Mouse (Mus musculus) CH12.LX (cell line): ENCODE measurements around the gene Birc6. TPM values are rescaled to one million over a fixed set of nuclear protein-coding genes. Genes with fewer than 3 reads are reported as not detected.

Source experiments
- DNase-seq: peaks from one replicate; pipeline ENCODE4 v3.0.0-alpha.2; 2013; ENCODE audit errors: extremely low read depth
- H3K27ac ChIP-seq: 2 replicates; pipeline ENCODE4 v1.5.1; 2012; ENCODE audit warnings: low read depth, mild to moderate bottlenecking, control low read depth, moderate library complexity; ENCODE audit not compliant: insufficient read depth
- H3K27me3 ChIP-seq: replicated peaks from 2 replicates; pipeline ENCODE3; 2012; ENCODE audit warnings: inconsistent platforms
- H3K36me3 ChIP-seq, 2 experiments: replicated peaks in 1 of 2; 2 replicates each; pipeline versions ENCODE3 to v1.6.1; 2012; ENCODE audit warnings: inconsistent platforms in 1 of 2, low read length in 1 of 2, mild to moderate bottlenecking in 1 of 2, mixed read lengths in 1 of 2, moderate library complexity in 1 of 2; ENCODE audit not compliant: control insufficient read depth in 1 of 2, insufficient read depth in 1 of 2
- H3K4me1 ChIP-seq, 2 experiments: 2 replicates each; pipeline ENCODE4 v1.6.1; 2012; ENCODE audit warnings: inconsistent platforms in 1 of 2, moderate library complexity in 1 of 2; ENCODE audit not compliant: insufficient read depth in 2 of 2, control insufficient read depth in 1 of 2
- H3K4me2 ChIP-seq: 2 replicates; pipeline ENCODE4 v1.6.1; 2012; ENCODE audit warnings: low read depth, mild to moderate bottlenecking, control low read depth; ENCODE audit not compliant: poor library complexity, insufficient read depth, severe bottlenecking
- H3K4me3 ChIP-seq, 3 experiments: fragments of 150-350 bp in 1 of 3; sonication (generic) in 1 of 3; replicated peaks in 1 of 3; 2 replicates each; pipeline versions ENCODE3 to v1.5.1; 2011 to 2012; ENCODE audit warnings: low read depth in 2 of 3, low read length in 2 of 3, mild to moderate bottlenecking in 2 of 3, moderate library complexity in 2 of 3, control low read depth in 1 of 3, improper control_type of control experiment in 1 of 3, inconsistent platforms in 1 of 3, mixed read lengths in 1 of 3; ENCODE audit not compliant: poor library complexity in 1 of 3
- H3K79me2 ChIP-seq: replicated peaks from 2 replicates; pipeline ENCODE4 v1.6.1; 2012; ENCODE audit warnings: mild to moderate bottlenecking, moderate library complexity; ENCODE audit not compliant: control insufficient read depth, poor library complexity, insufficient read depth, severe bottlenecking; ENCODE audit errors: extremely low read depth
- H3K9ac ChIP-seq: 2 replicates; pipeline ENCODE4 v1.6.1; 2012; ENCODE audit warnings: low read depth, mild to moderate bottlenecking, control low read depth, moderate library complexity; ENCODE audit not compliant: insufficient read depth
- H3K9me3 ChIP-seq: replicated peaks from 2 replicates; pipeline ENCODE3; 2012; ENCODE audit warnings: low read length, inconsistent platforms, mixed read lengths
- CTCF ChIP-seq, 2 experiments: IDR thresholded peaks in 1 of 2; conservative IDR thresholded peaks in 1 of 2; 2 replicates each; pipeline ENCODE4 v1.5.1; 2011 to 2012; ENCODE audit warnings: low read depth in 2 of 2, low read length in 2 of 2, improper control_type of control experiment in 1 of 2, inconsistent platforms in 1 of 2, mild to moderate bottlenecking in 1 of 2, moderate library complexity in 1 of 2
- E2F4 ChIP-seq: IDR thresholded peaks from 2 replicates; pipeline ENCODE4 v1.6.1; 2011; ENCODE audit warnings: low read depth, low read length, improper control_type of control experiment; ENCODE audit not compliant: insufficient replicate concordance
- ELF1 ChIP-seq: IDR thresholded peaks from 2 replicates; pipeline ENCODE4 v1.6.1; 2014; ENCODE audit warnings: low read depth, mild to moderate bottlenecking, inconsistent platforms, low read length, improper control_type of control experiment
- EP300 ChIP-seq: IDR thresholded peaks from 2 replicates; pipeline ENCODE4 v1.6.1; 2011; ENCODE audit warnings: low read length, improper control_type of control experiment
- HCFC1 ChIP-seq: IDR thresholded peaks from 2 replicates; pipeline ENCODE4 v1.6.1; 2012; ENCODE audit warnings: low read depth, mild to moderate bottlenecking, inconsistent platforms, low read length, improper control_type of control experiment
- JUND ChIP-seq: conservative IDR thresholded peaks from 2 replicates; pipeline ENCODE4 v1.6.1; 2011; ENCODE audit warnings: low read depth, low read length, improper control_type of control experiment
- MAFK ChIP-seq: IDR thresholded peaks from 2 replicates; pipeline ENCODE4 v1.6.1; 2011; ENCODE audit warnings: low read length, improper control_type of control experiment; ENCODE audit not compliant: insufficient replicate concordance
- MAX ChIP-seq: IDR thresholded peaks from 2 replicates; pipeline ENCODE4 v1.6.1; 2011; ENCODE audit warnings: low read length, improper control_type of control experiment
- MAZ ChIP-seq: IDR thresholded peaks from 2 replicates; pipeline ENCODE4 v1.6.1; 2012; ENCODE audit warnings: low read depth, mild to moderate bottlenecking, inconsistent platforms, low read length, improper control_type of control experiment, moderate library complexity
- MEF2A ChIP-seq: IDR thresholded peaks from 2 replicates; pipeline ENCODE4 v1.6.1; 2014; ENCODE audit warnings: low read depth, mild to moderate bottlenecking, inconsistent platforms, low read length, improper control_type of control experiment, borderline replicate concordance
- MYC ChIP-seq: IDR thresholded peaks from 2 replicates; pipeline ENCODE4 v1.6.1; 2011; ENCODE audit warnings: low read depth, mild to moderate bottlenecking, improper control_type of control experiment, low read length
- POLR2A ChIP-seq: IDR thresholded peaks from 2 replicates; pipeline ENCODE4 v1.6.1; 2011; ENCODE audit warnings: low read depth, mild to moderate bottlenecking, improper control_type of control experiment, low read length
- TCF12 ChIP-seq: IDR thresholded peaks from 2 replicates; pipeline ENCODE4 v1.6.1; 2014; ENCODE audit warnings: low read depth, mild to moderate bottlenecking, inconsistent platforms, low read length, improper control_type of control experiment
- ZKSCAN1 ChIP-seq: IDR thresholded peaks from 2 replicates; pipeline ENCODE4 v1.6.1; 2012; ENCODE audit warnings: low read depth, inconsistent platforms, low read length, improper control_type of control experiment, borderline replicate concordance
- dilution Hi-C: fragments of 300-500 bp; cut with MboI; formaldehyde crosslinking; loops from 2 replicates; pipeline ENCODE4 v1.14.3; 2020; ENCODE audit warnings: low sequenced_read_pairs; ENCODE audit not compliant: extremely low pct_unique_long_range_greater_than_20kb, extremely low pct_ligation_motif_present
- in situ Hi-C: fragments of 300-500 bp; cut with MboI; formaldehyde crosslinking; loops from 3 replicates; pipeline ENCODE4 v1.14.3; 2019; ENCODE audit warnings: low sequenced_read_pairs, low pct_ligation_motif_present, low pct_unique_long_range_greater_than_20kb, mixed read lengths
- polyA plus RNA-seq: library from polyadenylated mRNA; unstranded; fragments of >175 nt; gene quantifications from 2 replicates; pipeline ENCODE4 v1.2.1, GENCODE M21; 2012; ENCODE audit warnings: low read depth; ENCODE audit not compliant: insufficient read length
- total RNA-seq, 2 experiments: library from RNA; depleted of rRNA; stranded (reverse); fragments of 300-350 nt in 1 of 2; fragments of >200 nt in 1 of 2; gene quantifications; 2 replicates each; pipeline ENCODE4 v1.2.3; 2012 to 2014

Birc6 gene
- total and polyA plus RNA-seq, 3 experiments, result 55.5 to 78.7 (median 57.2) TPM

- no peaks in the 10 kb centered on the region for H3K4me1 ChIP-seq
- dilution Hi-C loops, result no loop called here
- H3K79me2 ChIP-seq, result no peaks in the 10 kb centered on the region
- no peak overlapping the region for H3K4me3 ChIP-seq
- H3K27me3 ChIP-seq, result no peaks in the 10 kb centered on the region
- no peak overlapping the region for H3K4me2 ChIP-seq
- no peak for DNase-seq
- in situ Hi-C loops, result no loop called here
- H3K36me3 ChIP-seq, result peaks cover 29 to 79% of the 10 kb centered on the region in 2 experiments
- H3K27ac ChIP-seq, result no peak overlapping the region
- H3K9me3 ChIP-seq, result no peaks in the 10 kb centered on the region
- H3K9ac ChIP-seq, result no peak overlapping the region
- no peak for TF ChIP-seq ELF1
- TF ChIP-seq MYC, result no peak
- TF ChIP-seq MEF2A, result no peak
- no peak for TF ChIP-seq HCFC1
- no peak for TF ChIP-seq POLR2A
- no peak for TF ChIP-seq EP300
Observed at GRCm38 (mm10) chr17:74564151-74564550, 36.1 kb downstream of the Birc6 start.

DNA sequence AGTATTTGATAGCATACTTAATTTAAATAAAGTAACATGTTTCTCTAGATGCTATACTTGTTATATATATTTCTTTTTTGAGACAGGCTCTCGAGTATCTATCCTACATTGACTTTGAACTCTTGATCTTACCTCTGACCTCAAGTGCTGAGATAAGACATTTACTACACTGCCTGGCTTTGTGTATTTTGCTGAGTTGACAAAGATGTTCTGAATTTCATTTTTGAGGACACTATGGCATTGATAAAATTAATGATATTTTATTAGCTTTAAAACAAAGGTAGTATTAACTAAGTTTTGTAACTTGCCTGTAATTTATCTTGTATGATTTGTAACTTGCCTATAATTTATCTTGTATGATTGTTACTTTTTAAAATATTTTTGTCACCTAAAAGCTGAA lies 41.1 kb downstream of the Birc6 start:
- no peak overlapping the region for H3K4me2 ChIP-seq
- H3K4me1 ChIP-seq, result no peaks in the 10 kb centered on the region
- H3K27me3 ChIP-seq, result no peaks in the 10 kb centered on the region
- in situ Hi-C loops, result no loop called here
- no peak overlapping the region for H3K4me3 ChIP-seq
- TF ChIP-seq MAZ, result no peak
- no peak for TF ChIP-seq ZKSCAN1
- TF ChIP-seq TCF12, result no peak
- TF ChIP-seq JUND, result no peak
- TF ChIP-seq MYC, result no peak
- no peak for TF ChIP-seq CTCF (conservative IDR thresholded peaks at IDR 0.05 in 1 of 2, IDR thresholded peaks at IDR 0.05 in 1 of 2; ENCODE audit: low read depth in 2 of 2, low read length in 2 of 2)
- TF ChIP-seq MAFK, result peak; percentile 54; the same call in 1 of the 2 replicates
- no peak overlapping the region for H3K9ac ChIP-seq
- no peaks in the 10 kb centered on the region for H3K79me2 ChIP-seq
- H3K36me3 ChIP-seq, result peaks cover 16 to 52% of the 10 kb centered on the region in 2 experiments
- dilution Hi-C loops, result no loop called here
- no peak for DNase-seq
- no peak overlapping the region for H3K27ac ChIP-seq
- H3K9me3 ChIP-seq, result no peaks in the 10 kb centered on the region

- Histone ChIP-seq H3K27ac (no peak overlapping the region), H3K4me3 (no peak overlapping the region), H3K4me1 (no peaks in the 10 kb centered on the region), H3K4me2 (no peak overlapping the region), H3K36me3 (peaks cover 16 to 54% of the 10 kb centered on the region in 2 experiments), H3K9me3 (no peaks in the 10 kb centered on the region), H3K9ac (no peak overlapping the region), H3K27me3 (no peaks in the 10 kb centered on the region), H3K79me2 (no peaks in the 10 kb centered on the region)
- TF ChIP-seq CTCF (conservative IDR thresholded peaks at IDR 0.05 in 1 of 2, IDR thresholded peaks at IDR 0.05 in 1 of 2; ENCODE audit: low read depth in 2 of 2, low read length in 2 of 2), result no peak
- no peak for TF ChIP-seq E2F4
- TF ChIP-seq MAX, result no peak
- in situ Hi-C loops (no loop called here), dilution Hi-C loops (no loop called here)
- no peak for DNase-seq
Observed at GRCm38 (mm10) chr17:74570585-74570984, 42.5 kb downstream of the Birc6 start.
